Mouse (Mus musculus): ENCODE results near the gene Cela2a.
A peak's percentile ranks its signal among the peaks of the same experiment; 100 is the strongest.
"Not testable (repeated sequence)": the region's sequence is repeated elsewhere in the genome, so short reads cannot be mapped to it uniquely, and the experiment has no call there.

GRCm38 (mm10) chr4:141773019-141773418 is 52.9 kb downstream of the Cela2a start:
- peak; percentile 41; the same call in 1 of the 2 replicates for TF ChIP-seq CTCF (IDR thresholded peaks at IDR 0.05; ENCODE audit: low read depth)
- TF ChIP-seq EP300 (IDR thresholded peaks at IDR 0.05; ENCODE audit: low read depth) = not testable (repeated sequence)

All from liver, postnatal 0 days (tissue).